Mouse (Mus musculus) olfactory bulb, adult 2 months (tissue): ENCODE measurements around the gene Rpl12.

Experiments used
- CTCF ChIP-seq: fragments of 200-500 bp; IDR thresholded peaks from 2 replicates; pipeline ENCODE4 v1.5.1; 2012; ENCODE audit warnings: low read depth, mild to moderate bottlenecking, low read length, moderate library complexity; ENCODE audit not compliant: insufficient read depth
- POLR2A ChIP-seq: fragments of 200-500 bp; IDR thresholded peaks from 2 replicates; pipeline ENCODE4 v1.6.1; 2012; ENCODE audit warnings: mild to moderate bottlenecking, low read depth, low read length, moderate library complexity; ENCODE audit not compliant: insufficient read depth

- TF ChIP-seq CTCF (no peak), POLR2A (no peak)
Measured at GRCm38 (mm10) chr2:32928947-32929829, 32.2 kb upstream of the Rpl12 start.
